Mouse (Mus musculus): ENCODE results near the gene Amh. TPM values are rescaled to one million over a fixed set of nuclear protein-coding genes. Genes with fewer than 3 reads are reported as not detected.

The Amh gene
- polyA plus RNA-seq, 1 experiment from 2014 or later: 0.13 TPM

GRCm38 (mm10) chr10:80776358-80776869 is 28.6 kb upstream of the Amh start:
- WGBS: 70% methylated on average over 6 of the region's 6 CpGs
- no peaks in the 10 kb centered on the region for H3K9me3 ChIP-seq (ENCODE audit: control insufficient read depth, low read length)
- H3K4me3 ChIP-seq (ENCODE audit: low read depth, low read length): no peak overlapping the region
- DNase-seq (ENCODE audit: low spot score): no peak
- peaks cover 98% of the 10 kb centered on the region for H3K36me3 ChIP-seq (ENCODE audit: control insufficient read depth, insufficient read depth, low read length)
- H3K4me1 ChIP-seq (ENCODE audit: control insufficient read depth, insufficient read depth, low read length): peaks cover 9% of the 10 kb centered on the region
- no peak overlapping the region for H3K4me2 ChIP-seq (ENCODE audit: low read depth, low read length)
- H3K27me3 ChIP-seq (replicated peaks; ENCODE audit: control insufficient read depth, insufficient read depth, low read length): no peaks in the 10 kb centered on the region
- no peak overlapping the region for H3K9ac ChIP-seq (ENCODE audit: low read depth, low read length)
- no peak for ATAC-seq (ENCODE audit: low read depth)
- H3K27ac ChIP-seq (replicated peaks; ENCODE audit: low read depth, low read length): no peak overlapping the region

GRCm38 (mm10) chr10:80777123-80777522 is 27.9 kb upstream of the Amh start:
- H3K4me2 ChIP-seq (ENCODE audit: low read depth, low read length): no peak overlapping the region
- H3K4me3 ChIP-seq (ENCODE audit: low read depth, low read length): no peak overlapping the region
- peaks cover 98% of the 10 kb centered on the region for H3K36me3 ChIP-seq (ENCODE audit: control insufficient read depth, insufficient read depth, low read length)

GRCm38 (mm10) chr10:80779565-80779964 is 25.5 kb upstream of the Amh start:
- no peaks in the 10 kb centered on the region for H3K27me3 ChIP-seq (replicated peaks; ENCODE audit: control insufficient read depth, insufficient read depth, low read length)
- peaks cover 98% of the 10 kb centered on the region for H3K36me3 ChIP-seq (ENCODE audit: control insufficient read depth, insufficient read depth, low read length)
- H3K27ac ChIP-seq (replicated peaks; ENCODE audit: low read depth, low read length): no peak overlapping the region
- no peak overlapping the region for H3K4me3 ChIP-seq (ENCODE audit: low read depth, low read length)
- H3K9me3 ChIP-seq (ENCODE audit: control insufficient read depth, low read length): no peaks in the 10 kb centered on the region
- ATAC-seq (ENCODE audit: low read depth): no peak
- DNase-seq (ENCODE audit: low spot score): no peak
- H3K4me2 ChIP-seq (ENCODE audit: low read depth, low read length): no peak overlapping the region
- H3K9ac ChIP-seq (ENCODE audit: low read depth, low read length): no peak overlapping the region
- H3K4me1 ChIP-seq (ENCODE audit: control insufficient read depth, insufficient read depth, low read length): no peaks in the 10 kb centered on the region

More at GRCm38 (mm10) chr10:80777123-80777522, 27.9 kb upstream of the Amh start:
- H3K9ac ChIP-seq (ENCODE audit: low read depth, low read length): no peak overlapping the region
- WGBS: 96% methylated on average over 5 of the region's 5 CpGs
- ATAC-seq (ENCODE audit: low read depth) (no peak), DNase-seq (ENCODE audit: low spot score) (no peak)
- no peaks in the 10 kb centered on the region for H3K27me3 ChIP-seq (replicated peaks; ENCODE audit: control insufficient read depth, insufficient read depth, low read length)
- H3K4me1 ChIP-seq (ENCODE audit: control insufficient read depth, insufficient read depth, low read length): peaks cover 9% of the 10 kb centered on the region
- H3K9me3 ChIP-seq (ENCODE audit: control insufficient read depth, low read length): no peaks in the 10 kb centered on the region
- no peak overlapping the region for H3K27ac ChIP-seq (replicated peaks; ENCODE audit: low read depth, low read length)

GRCm38 (mm10) chr10:80784302-80784701 is 20.7 kb upstream of the Amh start:
- Histone ChIP-seq H3K4me1 (ENCODE audit: control insufficient read depth, insufficient read depth, low read length) (no peaks in the 10 kb centered on the region), H3K36me3 (ENCODE audit: control insufficient read depth, insufficient read depth, low read length) (peaks cover 100% of the 10 kb centered on the region), H3K9me3 (ENCODE audit: control insufficient read depth, low read length) (no peaks in the 10 kb centered on the region), H3K27ac (replicated peaks; ENCODE audit: low read depth, low read length) (no peak overlapping the region), H3K9ac (ENCODE audit: low read depth, low read length) (no peak overlapping the region), H3K27me3 (replicated peaks; ENCODE audit: control insufficient read depth, insufficient read depth, low read length) (no peaks in the 10 kb centered on the region), H3K4me2 (ENCODE audit: low read depth, low read length) (no peak overlapping the region), H3K4me3 (ENCODE audit: low read depth, low read length) (no peak overlapping the region)
- ATAC-seq (ENCODE audit: low read depth): no peak
- 100% methylated on average over 2 of the region's 2 CpGs for WGBS
- no peak for DNase-seq (ENCODE audit: low spot score)

DNA sequence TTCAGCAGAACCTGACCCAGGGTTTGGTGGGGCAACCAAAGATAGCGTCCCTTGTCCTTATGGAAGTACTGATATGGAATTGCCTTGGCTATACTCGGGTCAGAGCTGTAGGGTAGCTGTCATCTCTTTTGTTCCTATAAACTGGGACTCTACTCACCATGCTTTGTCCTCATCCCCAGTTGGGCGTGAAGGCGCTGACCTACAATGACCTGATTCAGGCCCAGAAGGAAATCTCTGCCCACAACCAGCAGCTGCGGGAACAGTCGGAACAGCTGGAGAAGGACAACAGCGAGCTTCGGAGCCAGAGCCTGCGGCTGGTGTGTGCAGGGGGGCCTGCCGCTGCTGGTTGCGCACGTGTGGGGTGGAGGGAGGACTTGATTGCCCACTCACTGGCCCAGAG is 20.2 kb upstream of the Amh start:
- WGBS: 85% methylated on average over 12 of the region's 12 CpGs
- H3K36me3 ChIP-seq (ENCODE audit: control insufficient read depth, insufficient read depth, low read length): peaks cover 99% of the 10 kb centered on the region
- DNase-seq (ENCODE audit: low spot score): no peak
- no peak overlapping the region for H3K4me3 ChIP-seq (ENCODE audit: low read depth, low read length)
- no peak overlapping the region for H3K4me2 ChIP-seq (ENCODE audit: low read depth, low read length)
- H3K4me1 ChIP-seq (ENCODE audit: control insufficient read depth, insufficient read depth, low read length): no peaks in the 10 kb centered on the region
- H3K27me3 ChIP-seq (replicated peaks; ENCODE audit: control insufficient read depth, insufficient read depth, low read length): no peaks in the 10 kb centered on the region
- ATAC-seq (ENCODE audit: low read depth): no peak
- H3K27ac ChIP-seq (replicated peaks; ENCODE audit: low read depth, low read length): no peak overlapping the region
- H3K9ac ChIP-seq (ENCODE audit: low read depth, low read length): no peak overlapping the region
- no peaks in the 10 kb centered on the region for H3K9me3 ChIP-seq (ENCODE audit: control insufficient read depth, low read length)

DNA sequence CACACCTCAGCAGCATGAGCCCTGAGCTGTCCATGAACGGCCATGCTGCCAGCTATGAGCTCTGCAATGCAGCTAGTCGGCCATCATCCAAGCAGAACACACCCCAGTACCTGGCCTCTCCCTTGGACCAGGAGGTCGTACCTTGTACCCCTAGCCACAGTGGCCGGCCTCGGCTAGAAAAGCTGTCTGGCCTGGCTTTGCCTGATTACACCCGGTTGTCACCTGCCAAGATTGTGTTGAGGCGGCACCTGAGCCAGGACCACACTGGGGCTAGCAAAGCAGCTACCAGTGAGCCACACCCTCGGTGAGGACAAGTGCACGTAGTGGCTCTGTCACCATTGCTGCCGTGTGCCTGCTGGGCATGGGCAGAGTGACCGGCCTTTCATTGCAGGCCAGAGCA is 19.1 kb upstream of the Amh start:
- ATAC-seq (ENCODE audit: low read depth) (no peak), DNase-seq (ENCODE audit: low spot score) (no peak)
- Histone ChIP-seq H3K4me3 (ENCODE audit: low read depth, low read length) (no peak overlapping the region), H3K27ac (replicated peaks; ENCODE audit: low read depth, low read length) (no peak overlapping the region), H3K9me3 (ENCODE audit: control insufficient read depth, low read length) (no peaks in the 10 kb centered on the region), H3K27me3 (replicated peaks; ENCODE audit: control insufficient read depth, insufficient read depth, low read length) (no peaks in the 10 kb centered on the region), H3K9ac (ENCODE audit: low read depth, low read length) (no peak overlapping the region), H3K4me2 (ENCODE audit: low read depth, low read length) (no peak overlapping the region), H3K4me1 (ENCODE audit: control insufficient read depth, insufficient read depth, low read length) (no peaks in the 10 kb centered on the region), H3K36me3 (ENCODE audit: control insufficient read depth, insufficient read depth, low read length) (peaks cover 99% of the 10 kb centered on the region)
- WGBS: 95% methylated on average over 11 of the region's 11 CpGs

GRCm38 (mm10) chr10:80787517-80787916 is 17.5 kb upstream of the Amh start:
- Histone ChIP-seq H3K27ac (replicated peaks; ENCODE audit: low read depth, low read length) (no peak overlapping the region), H3K27me3 (replicated peaks; ENCODE audit: control insufficient read depth, insufficient read depth, low read length) (no peaks in the 10 kb centered on the region), H3K4me2 (ENCODE audit: low read depth, low read length) (no peak overlapping the region), H3K9me3 (ENCODE audit: control insufficient read depth, low read length) (no peaks in the 10 kb centered on the region), H3K4me3 (ENCODE audit: low read depth, low read length) (no peak overlapping the region), H3K4me1 (ENCODE audit: control insufficient read depth, insufficient read depth, low read length) (no peaks in the 10 kb centered on the region), H3K9ac (ENCODE audit: low read depth, low read length) (no peak overlapping the region), H3K36me3 (ENCODE audit: control insufficient read depth, insufficient read depth, low read length) (peaks cover 99% of the 10 kb centered on the region)
- ATAC-seq (ENCODE audit: low read depth) (no peak), DNase-seq (ENCODE audit: low spot score) (no peak)
- WGBS: 85% methylated on average over 2 of the region's 2 CpGs

DNA sequence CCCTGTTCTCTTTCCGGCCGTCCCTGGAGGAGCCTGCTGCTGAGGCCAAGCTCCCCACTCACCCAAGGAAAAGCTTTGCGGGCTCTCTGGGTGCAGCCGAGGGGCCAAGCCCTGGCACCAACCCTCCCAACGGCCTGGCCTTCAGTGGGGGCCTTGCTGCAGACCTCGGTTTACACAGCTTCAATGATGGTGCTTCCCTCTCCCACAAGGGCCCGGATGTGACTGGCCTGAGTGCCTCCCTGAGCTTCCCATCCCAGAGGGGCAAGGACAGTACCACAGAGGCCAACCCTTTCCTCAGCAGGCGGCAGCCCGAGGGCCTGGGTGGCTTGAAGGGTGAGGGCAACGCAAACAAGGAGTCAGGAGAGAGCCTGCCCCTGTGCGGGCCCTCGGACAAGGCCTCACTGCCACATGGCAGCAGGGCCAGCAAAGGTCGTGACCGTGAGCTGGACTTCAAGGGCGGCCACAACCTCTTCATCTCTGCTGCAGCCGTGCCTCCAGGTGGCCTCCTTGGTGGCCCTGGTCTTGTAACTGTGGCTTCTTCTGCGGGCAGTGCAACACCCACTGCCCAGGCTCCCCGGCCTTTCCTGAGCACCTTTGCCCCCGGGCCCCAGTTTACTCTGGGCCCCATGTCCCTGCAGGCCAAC is 14.2 kb upstream of the Amh start:
- H3K36me3 ChIP-seq (ENCODE audit: control insufficient read depth, insufficient read depth, low read length): peaks cover 99% of the 10 kb centered on the region
- WGBS: 87% methylated on average over 12 of the region's 19 CpGs
- no peaks in the 10 kb centered on the region for H3K27me3 ChIP-seq (replicated peaks; ENCODE audit: control insufficient read depth, insufficient read depth, low read length)
- no peak overlapping the region for H3K4me3 ChIP-seq (ENCODE audit: low read depth, low read length)
- H3K27ac ChIP-seq (replicated peaks; ENCODE audit: low read depth, low read length): no peak overlapping the region
- DNase-seq (ENCODE audit: low spot score) (no peak), ATAC-seq (ENCODE audit: low read depth) (no peak)
- H3K9ac ChIP-seq (ENCODE audit: low read depth, low read length): no peak overlapping the region
- no peak overlapping the region for H3K4me2 ChIP-seq (ENCODE audit: low read depth, low read length)
- H3K9me3 ChIP-seq (ENCODE audit: control insufficient read depth, low read length): no peaks in the 10 kb centered on the region
- no peaks in the 10 kb centered on the region for H3K4me1 ChIP-seq (ENCODE audit: control insufficient read depth, insufficient read depth, low read length)

DNA sequence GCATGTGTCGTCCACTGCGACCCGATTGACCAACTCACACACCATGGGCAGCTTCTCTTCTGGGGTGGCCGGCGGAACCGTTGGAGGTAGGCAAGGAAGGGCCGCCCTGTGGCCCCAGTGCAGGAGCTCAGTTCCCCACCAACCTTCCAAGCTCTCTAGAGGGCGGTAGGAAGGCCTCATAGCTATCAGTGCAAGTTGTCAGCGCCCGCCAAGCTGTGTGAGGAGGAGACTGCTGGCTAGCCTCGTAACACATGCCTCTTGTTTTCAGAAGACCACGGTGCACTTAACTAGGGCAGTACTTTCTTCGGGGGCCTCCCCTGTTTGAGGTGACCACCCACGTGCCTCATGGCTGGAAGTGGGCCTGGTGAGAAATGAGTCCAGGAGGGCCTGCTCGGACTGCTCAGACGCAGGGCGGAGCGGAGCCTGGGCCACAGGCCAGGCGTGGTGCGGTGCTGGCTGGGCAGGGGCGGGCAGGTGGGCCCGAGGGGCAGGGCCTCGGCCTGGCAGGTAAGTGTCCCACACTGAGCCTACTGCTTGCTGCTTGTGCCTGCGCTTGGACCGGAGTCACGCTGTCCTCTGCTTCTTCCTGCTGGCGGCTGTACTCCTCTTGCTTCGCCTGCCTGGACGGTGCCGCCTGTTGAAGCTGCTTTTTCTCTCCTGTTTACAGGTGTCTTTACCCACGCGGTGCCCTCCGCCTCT is 13.4 kb upstream of the Amh start:
- ATAC-seq (ENCODE audit: low read depth) (no peak), DNase-seq (ENCODE audit: low spot score) (no peak)
- 75% methylated on average over 30 of the region's 33 CpGs for WGBS
- H3K9me3 ChIP-seq (ENCODE audit: control insufficient read depth, low read length): no peaks in the 10 kb centered on the region
- no peak overlapping the region for H3K27ac ChIP-seq (replicated peaks; ENCODE audit: low read depth, low read length)
- peaks cover 3% of the 10 kb centered on the region for H3K4me1 ChIP-seq (ENCODE audit: control insufficient read depth, insufficient read depth, low read length)
- no peak overlapping the region for H3K9ac ChIP-seq (ENCODE audit: low read depth, low read length)
- H3K36me3 ChIP-seq (ENCODE audit: control insufficient read depth, insufficient read depth, low read length): peaks cover 99% of the 10 kb centered on the region
- no peak overlapping the region for H3K4me2 ChIP-seq (ENCODE audit: low read depth, low read length)
- no peak overlapping the region for H3K4me3 ChIP-seq (ENCODE audit: low read depth, low read length)
- no peaks in the 10 kb centered on the region for H3K27me3 ChIP-seq (replicated peaks; ENCODE audit: control insufficient read depth, insufficient read depth, low read length)

Data from embryonic facial prominence, embryonic 14.5 days (tissue).